Mouse (Mus musculus) CH12.LX (cell line): ENCODE results near the gene Arhgef5. TPM values are rescaled to one million over a fixed set of nuclear protein-coding genes. Genes with fewer than 3 reads are reported as not detected.

Source experiments
- DNase-seq: peaks from one replicate; pipeline ENCODE4 v3.0.0-alpha.2; 2013; ENCODE audit errors: extremely low read depth
- H3K27ac ChIP-seq: 2 replicates; pipeline ENCODE4 v1.5.1; 2012; ENCODE audit warnings: low read depth, mild to moderate bottlenecking, control low read depth, moderate library complexity; ENCODE audit not compliant: insufficient read depth
- H3K27me3 ChIP-seq: replicated peaks from 2 replicates; pipeline ENCODE3; 2012; ENCODE audit warnings: inconsistent platforms
- H3K36me3 ChIP-seq, 2 experiments: replicated peaks in 1 of 2; 2 replicates each; pipeline versions ENCODE3 to v1.6.1; 2012; ENCODE audit warnings: inconsistent platforms in 1 of 2, low read length in 1 of 2, mild to moderate bottlenecking in 1 of 2, mixed read lengths in 1 of 2, moderate library complexity in 1 of 2; ENCODE audit not compliant: control insufficient read depth in 1 of 2, insufficient read depth in 1 of 2
- H3K4me1 ChIP-seq, 2 experiments: 2 replicates each; pipeline ENCODE4 v1.6.1; 2012; ENCODE audit warnings: inconsistent platforms in 1 of 2, moderate library complexity in 1 of 2; ENCODE audit not compliant: insufficient read depth in 2 of 2, control insufficient read depth in 1 of 2
- H3K4me2 ChIP-seq: 2 replicates; pipeline ENCODE4 v1.6.1; 2012; ENCODE audit warnings: low read depth, mild to moderate bottlenecking, control low read depth; ENCODE audit not compliant: poor library complexity, insufficient read depth, severe bottlenecking
- H3K4me3 ChIP-seq, 3 experiments: fragments of 150-350 bp in 1 of 3; sonication (generic) in 1 of 3; replicated peaks in 1 of 3; 2 replicates each; pipeline versions ENCODE3 to v1.5.1; 2011 to 2012; ENCODE audit warnings: low read depth in 2 of 3, low read length in 2 of 3, mild to moderate bottlenecking in 2 of 3, moderate library complexity in 2 of 3, control low read depth in 1 of 3, improper control_type of control experiment in 1 of 3, inconsistent platforms in 1 of 3, mixed read lengths in 1 of 3; ENCODE audit not compliant: poor library complexity in 1 of 3
- H3K79me2 ChIP-seq: replicated peaks from 2 replicates; pipeline ENCODE4 v1.6.1; 2012; ENCODE audit warnings: mild to moderate bottlenecking, moderate library complexity; ENCODE audit not compliant: control insufficient read depth, poor library complexity, insufficient read depth, severe bottlenecking; ENCODE audit errors: extremely low read depth
- H3K9ac ChIP-seq: 2 replicates; pipeline ENCODE4 v1.6.1; 2012; ENCODE audit warnings: low read depth, mild to moderate bottlenecking, control low read depth, moderate library complexity; ENCODE audit not compliant: insufficient read depth
- H3K9me3 ChIP-seq: replicated peaks from 2 replicates; pipeline ENCODE3; 2012; ENCODE audit warnings: low read length, inconsistent platforms, mixed read lengths
- BHLHE40 ChIP-seq: IDR thresholded peaks from 2 replicates; pipeline ENCODE4 v1.6.1; 2011; ENCODE audit warnings: mild to moderate bottlenecking, low read depth, low read length, improper control_type of control experiment
- CHD1 ChIP-seq: IDR thresholded peaks from 2 replicates; pipeline ENCODE4 v1.6.1; 2012; ENCODE audit warnings: low read depth, low read length, improper control_type of control experiment, inconsistent platforms
- E2F4 ChIP-seq: IDR thresholded peaks from 2 replicates; pipeline ENCODE4 v1.6.1; 2011; ENCODE audit warnings: low read depth, low read length, improper control_type of control experiment; ENCODE audit not compliant: insufficient replicate concordance
- IRF4 ChIP-seq: IDR thresholded peaks from 2 replicates; pipeline ENCODE4 v1.6.1; 2014; ENCODE audit warnings: low read depth, mild to moderate bottlenecking, inconsistent platforms, low read length, improper control_type of control experiment
- JUN ChIP-seq: IDR thresholded peaks from 2 replicates; pipeline ENCODE4 v1.6.1; 2011; ENCODE audit warnings: low read depth, mild to moderate bottlenecking, low read length, improper control_type of control experiment, moderate library complexity; ENCODE audit not compliant: insufficient read depth
- KAT2A ChIP-seq: IDR thresholded peaks from 2 replicates; pipeline ENCODE4 v1.6.1; 2012; ENCODE audit warnings: low read length, improper control_type of control experiment, inconsistent platforms; ENCODE audit not compliant: insufficient replicate concordance
- MAX ChIP-seq: IDR thresholded peaks from 2 replicates; pipeline ENCODE4 v1.6.1; 2011; ENCODE audit warnings: low read length, improper control_type of control experiment
- MEF2A ChIP-seq: IDR thresholded peaks from 2 replicates; pipeline ENCODE4 v1.6.1; 2014; ENCODE audit warnings: low read depth, mild to moderate bottlenecking, inconsistent platforms, low read length, improper control_type of control experiment, borderline replicate concordance
- MYC ChIP-seq: IDR thresholded peaks from 2 replicates; pipeline ENCODE4 v1.6.1; 2011; ENCODE audit warnings: low read depth, mild to moderate bottlenecking, improper control_type of control experiment, low read length
- NELFE ChIP-seq: IDR thresholded peaks from 2 replicates; pipeline ENCODE4 v1.6.1; 2011; ENCODE audit warnings: low read depth, low read length, improper control_type of control experiment
- PAX5 ChIP-seq: IDR thresholded peaks from 2 replicates; pipeline ENCODE4 v1.6.1; 2012; ENCODE audit warnings: low read length, inconsistent platforms, mixed read lengths
- POLR2A ChIP-seq: IDR thresholded peaks from 2 replicates; pipeline ENCODE4 v1.6.1; 2011; ENCODE audit warnings: low read depth, mild to moderate bottlenecking, improper control_type of control experiment, low read length
- POLR2AphosphoS2 ChIP-seq: IDR thresholded peaks from 2 replicates; pipeline ENCODE4 v1.6.1; 2011; ENCODE audit warnings: low read depth, low read length, improper control_type of control experiment
- SIN3A ChIP-seq: IDR thresholded peaks from 2 replicates; pipeline ENCODE4 v1.6.1; 2012; ENCODE audit warnings: low read length, improper control_type of control experiment, inconsistent platforms
- TBP ChIP-seq: conservative IDR thresholded peaks from 2 replicates; pipeline ENCODE4 v1.6.1; 2011; ENCODE audit warnings: low read depth, low read length, improper control_type of control experiment
- TCF12 ChIP-seq: IDR thresholded peaks from 2 replicates; pipeline ENCODE4 v1.6.1; 2014; ENCODE audit warnings: low read depth, mild to moderate bottlenecking, inconsistent platforms, low read length, improper control_type of control experiment
- ZC3H11A ChIP-seq: IDR thresholded peaks from 2 replicates; pipeline ENCODE4 v1.6.1; 2012; ENCODE audit warnings: low read depth, mild to moderate bottlenecking, inconsistent platforms, low read length, improper control_type of control experiment
- ZKSCAN1 ChIP-seq: IDR thresholded peaks from 2 replicates; pipeline ENCODE4 v1.6.1; 2012; ENCODE audit warnings: low read depth, inconsistent platforms, low read length, improper control_type of control experiment, borderline replicate concordance
- dilution Hi-C: fragments of 300-500 bp; cut with MboI; formaldehyde crosslinking; loops from 2 replicates; pipeline ENCODE4 v1.14.3; 2020; ENCODE audit warnings: low sequenced_read_pairs; ENCODE audit not compliant: extremely low pct_unique_long_range_greater_than_20kb, extremely low pct_ligation_motif_present
- in situ Hi-C: fragments of 300-500 bp; cut with MboI; formaldehyde crosslinking; loops from 3 replicates; pipeline ENCODE4 v1.14.3; 2019; ENCODE audit warnings: low sequenced_read_pairs, low pct_ligation_motif_present, low pct_unique_long_range_greater_than_20kb, mixed read lengths
- polyA plus RNA-seq: library from polyadenylated mRNA; unstranded; fragments of >175 nt; gene quantifications from 2 replicates; pipeline ENCODE4 v1.2.1, GENCODE M21; 2012; ENCODE audit warnings: low read depth; ENCODE audit not compliant: insufficient read length
- total RNA-seq, 2 experiments: library from RNA; depleted of rRNA; stranded (reverse); fragments of 300-350 nt in 1 of 2; fragments of >200 nt in 1 of 2; gene quantifications; 2 replicates each; pipeline ENCODE4 v1.2.3; 2012 to 2014

Arhgef5 gene
- total and polyA plus RNA-seq, 3 experiments, result not detected

- no peak overlapping the region for H3K9ac ChIP-seq
- no peaks in the 10 kb centered on the region for H3K4me1 ChIP-seq
- no peak overlapping the region for H3K27ac ChIP-seq
- H3K9me3 ChIP-seq, result no peaks in the 10 kb centered on the region
- no peak overlapping the region for H3K4me3 ChIP-seq
- DNase-seq, result no peak
- TF ChIP-seq NELFE (no peak), SIN3A (no peak), MYC (no peak)
- no peaks in the 10 kb centered on the region for H3K36me3 ChIP-seq
- dilution Hi-C loops (no loop called here), in situ Hi-C loops (no loop called here)
- no peaks in the 10 kb centered on the region for H3K27me3 ChIP-seq
- H3K79me2 ChIP-seq, result no peaks in the 10 kb centered on the region
- no peak overlapping the region for H3K4me2 ChIP-seq
Measured at GRCm38 (mm10) chr6:43247396-43247795, 18.0 kb upstream of the Arhgef5 start.

DNA sequence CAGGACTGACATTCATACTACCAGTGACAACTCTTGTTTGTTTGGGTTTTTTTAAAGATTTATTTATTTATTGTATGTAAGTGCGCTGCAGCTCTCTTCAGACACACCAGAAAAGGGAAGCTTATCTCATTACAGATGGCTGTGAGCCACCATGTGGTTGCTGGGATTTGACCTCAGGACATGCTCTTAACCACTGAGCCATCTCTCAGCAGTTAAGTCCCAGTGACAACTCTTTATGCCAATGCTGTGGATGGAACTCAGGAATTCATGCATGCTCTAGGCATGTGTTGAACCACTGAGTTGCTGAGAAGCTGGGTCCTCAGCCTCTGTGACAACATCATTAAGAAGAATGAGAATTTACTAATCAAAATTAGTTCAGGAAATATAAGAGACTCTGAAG, 12.4 kb upstream of the Arhgef5 start:
- no peak overlapping the region for H3K4me3 ChIP-seq
- no peaks in the 10 kb centered on the region for H3K4me1 ChIP-seq
- in situ Hi-C loops, result no loop called here
- no peak overlapping the region for H3K4me2 ChIP-seq
- no peak overlapping the region for H3K9ac ChIP-seq
- no peak for TF ChIP-seq BHLHE40
- no peak for TF ChIP-seq KAT2A
- TF ChIP-seq POLR2AphosphoS2, result no peak
- TF ChIP-seq MEF2A, result no peak
- no peak for TF ChIP-seq POLR2A
- no peak for TF ChIP-seq PAX5
- TF ChIP-seq E2F4, result no peak
- no peak for TF ChIP-seq SIN3A
- no peak for TF ChIP-seq MAX
- TF ChIP-seq TBP, result no peak
- no peak for TF ChIP-seq CHD1
- TF ChIP-seq JUN, result no peak
- TF ChIP-seq ZC3H11A, result no peak
- TF ChIP-seq ZKSCAN1, result no peak
- no peak for TF ChIP-seq IRF4
- TF ChIP-seq TCF12, result no peak
- TF ChIP-seq, all 38 proteins: peak for 0
- H3K27me3 ChIP-seq, result no peaks in the 10 kb centered on the region
- H3K27ac ChIP-seq, result no peak overlapping the region
- no peaks in the 10 kb centered on the region for H3K79me2 ChIP-seq
- no peaks in the 10 kb centered on the region for H3K9me3 ChIP-seq
- no peaks in the 10 kb centered on the region for H3K36me3 ChIP-seq
- DNase-seq, result no peak
- dilution Hi-C loops, result no loop called here
